Mouse (Mus musculus) thymus, postnatal 25 days (tissue): Measurements from ENCODE around the gene Cers3.

Experiments used
- DNase-seq: peaks from one replicate; pipeline ENCODE4 v3.0.0; 2022

Cers3 gene

DNA sequence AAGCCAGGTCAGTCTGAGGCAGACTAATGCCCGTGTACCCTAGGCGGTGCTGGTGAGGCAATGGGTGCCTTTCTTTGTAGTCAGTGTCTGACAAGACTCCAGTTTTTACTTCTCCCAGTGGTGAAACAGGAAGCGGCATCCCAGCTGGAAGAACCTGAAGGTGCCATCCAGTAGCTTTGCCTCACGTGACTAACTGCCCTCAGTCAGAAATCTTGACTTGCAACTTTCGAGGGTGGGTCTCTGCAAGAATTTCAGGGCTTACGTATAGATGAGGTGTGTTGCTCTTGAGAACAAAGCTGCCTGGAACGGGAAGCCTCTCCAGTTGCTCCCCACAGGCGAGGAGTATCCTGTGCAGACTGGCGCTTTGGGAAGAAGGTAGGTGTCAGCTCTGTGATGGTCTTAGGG lies at the start of gene Cers3:
TSS of gene Cers3 (plus strand) at position 128 of the 405 bp plus-strand sequence.
- no peak for DNase-seq

DNA sequence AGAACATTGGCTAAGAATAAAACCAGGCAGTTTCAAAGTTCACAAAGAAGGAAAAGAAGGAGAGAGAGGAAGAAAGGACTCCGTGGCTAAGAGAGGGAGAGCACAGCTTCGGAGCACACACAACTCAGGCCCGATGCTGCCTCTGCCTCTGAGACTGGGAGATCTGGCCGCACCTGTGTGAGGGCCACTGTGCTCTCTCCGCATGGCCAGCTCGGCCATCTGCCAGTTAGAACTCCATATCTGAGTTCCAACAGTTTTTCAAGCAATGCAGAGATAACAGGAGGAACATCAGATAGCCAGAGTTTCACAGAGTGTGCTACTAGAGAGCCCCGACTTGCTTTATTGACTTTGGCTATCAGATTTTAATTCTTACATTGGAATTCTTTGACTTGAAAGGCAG lies 48.8 kb upstream of the Cers3 start:
- no peak for DNase-seq

DNA sequence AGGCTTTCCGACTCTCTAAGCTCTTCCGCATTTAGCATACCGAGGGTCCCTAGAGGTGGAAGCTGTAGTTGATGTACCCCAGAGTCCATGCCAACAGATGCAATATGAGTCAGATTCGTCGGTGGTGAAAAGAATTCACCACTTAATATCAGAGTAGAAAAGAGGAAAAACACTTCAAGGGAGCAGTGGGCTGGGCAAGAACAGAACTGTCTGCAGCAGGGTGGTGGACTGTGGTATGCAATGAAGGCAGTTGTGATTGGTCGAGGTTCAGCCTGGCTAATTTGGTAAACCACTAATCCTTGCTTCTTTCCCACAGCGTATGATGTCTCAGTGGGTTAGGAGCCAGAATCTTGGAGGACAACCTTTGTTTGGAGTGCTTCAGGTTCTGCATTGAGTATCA lies 40.6 kb upstream of the Cers3 start:
- DNase-seq: no peak

DNA sequence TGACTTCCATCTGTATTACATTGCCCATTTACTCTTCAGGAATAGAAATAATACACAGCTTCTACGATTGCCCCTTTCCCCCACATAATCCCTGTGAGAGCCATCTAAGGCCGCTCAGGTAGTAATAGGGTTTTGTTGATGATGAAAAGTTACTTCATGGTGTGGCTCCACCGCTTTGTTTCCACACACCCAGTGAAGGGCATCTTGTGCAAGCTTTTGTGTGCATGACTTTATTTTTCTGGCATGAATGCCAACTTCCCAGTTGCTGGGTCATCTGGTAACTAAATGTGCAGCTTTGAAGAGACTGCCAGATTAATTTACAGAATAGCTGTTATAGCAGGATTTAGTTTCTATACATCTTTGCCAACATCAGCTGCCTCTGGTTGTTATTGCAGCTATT lies 38.7 kb upstream of the Cers3 start:
- DNase-seq: no peak

DNA sequence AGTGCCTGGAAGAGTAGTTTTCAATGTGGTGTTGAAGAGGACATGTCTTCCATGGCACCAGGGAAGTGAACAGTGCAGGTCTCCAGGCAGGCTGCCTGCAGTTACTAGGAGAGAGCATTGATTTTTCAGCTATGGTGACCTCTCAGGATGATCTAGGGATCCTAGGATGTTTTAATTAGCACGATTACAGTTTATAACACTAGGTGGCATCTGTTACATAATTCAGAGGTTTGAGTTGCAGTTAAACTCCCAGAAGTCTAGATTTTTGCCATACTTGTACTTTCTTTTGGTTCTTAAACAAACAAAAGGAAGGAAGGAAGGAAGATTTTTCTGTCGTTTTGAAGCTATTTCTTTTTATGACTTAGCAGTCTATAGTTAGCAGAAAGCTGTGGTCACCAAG lies 32.1 kb upstream of the Cers3 start:
- no peak for DNase-seq

DNA sequence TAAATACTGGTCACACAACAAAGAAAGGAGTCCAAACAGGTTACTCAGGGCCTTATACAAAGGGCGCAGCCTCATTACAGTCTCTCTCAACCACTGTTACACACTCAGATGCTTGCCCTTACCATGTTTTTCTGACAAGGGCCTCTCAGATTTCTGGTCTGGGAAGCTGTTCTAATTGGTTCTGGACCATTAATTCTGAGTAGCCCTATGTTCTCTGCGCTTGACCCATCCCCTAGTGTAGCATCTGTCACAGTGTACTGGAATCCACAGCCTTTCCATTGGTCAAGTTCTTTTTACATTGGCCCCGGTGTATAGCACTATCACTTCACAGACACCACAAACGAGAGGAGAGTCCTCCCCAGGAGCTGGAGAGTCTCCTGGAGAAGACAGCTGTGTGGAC lies 18.8 kb upstream of the Cers3 start:
- DNase-seq: no peak

DNA sequence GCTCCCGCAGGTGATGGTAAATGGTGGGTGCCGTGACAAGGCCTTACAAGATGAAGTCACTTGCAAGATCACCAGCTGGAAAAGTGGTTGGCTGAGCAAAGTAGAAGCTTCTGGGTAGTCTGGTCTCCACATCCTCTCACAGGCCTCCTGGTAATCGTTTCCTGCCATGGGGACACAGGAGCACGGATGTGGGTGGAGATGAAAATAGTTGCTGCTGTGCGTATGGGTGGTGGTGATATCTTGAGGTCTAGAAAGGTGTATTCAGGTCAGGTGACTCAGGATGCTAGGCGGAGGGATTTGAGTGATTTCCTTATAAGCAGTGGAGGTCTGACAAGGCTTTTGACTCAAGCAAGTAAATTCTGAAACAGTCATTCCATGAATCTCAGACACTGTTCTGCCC lies 18.4 kb upstream of the Cers3 start:
- DNase-seq: peak; percentile 9

DNA sequence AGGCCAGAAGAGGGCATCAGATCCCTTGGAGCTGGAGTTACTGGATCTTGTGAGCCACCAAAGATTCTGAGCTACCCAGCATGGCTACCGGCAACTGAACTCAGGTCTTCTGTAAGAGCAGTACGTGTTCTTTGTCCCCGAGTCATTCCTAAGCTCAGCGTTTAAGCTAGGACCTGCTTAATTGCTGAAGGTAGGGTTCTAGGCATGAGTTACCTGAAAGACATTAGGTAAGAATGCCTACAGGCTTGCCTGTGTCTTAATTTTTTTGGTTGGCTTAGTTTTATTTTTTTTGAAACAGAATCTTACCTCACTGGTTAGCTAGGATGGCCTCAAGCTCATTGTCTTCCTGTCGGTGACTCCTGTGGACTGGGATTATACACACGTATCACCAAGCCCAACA lies 15.2 kb upstream of the Cers3 start:
- no peak for DNase-seq

DNA sequence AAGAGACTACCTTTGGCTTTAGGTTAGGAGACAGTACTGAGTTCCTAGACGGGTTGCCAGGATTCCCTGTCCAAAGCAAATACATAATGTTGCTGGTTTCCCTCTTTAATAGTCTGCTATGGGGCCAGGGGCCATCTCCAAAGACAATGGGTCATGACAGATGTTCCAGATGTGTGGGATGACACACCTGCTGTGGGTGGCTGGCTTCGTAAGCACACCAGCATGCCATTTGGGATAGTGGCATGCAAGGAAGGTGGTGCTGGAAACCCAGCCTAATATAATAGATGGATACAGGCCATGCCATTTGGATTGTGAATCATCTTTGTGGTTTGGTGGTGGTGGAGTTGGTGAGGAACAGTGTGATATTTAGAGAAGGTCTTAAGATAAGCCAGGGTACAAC lies 14.1 kb upstream of the Cers3 start:
- no peak for DNase-seq

DNA sequence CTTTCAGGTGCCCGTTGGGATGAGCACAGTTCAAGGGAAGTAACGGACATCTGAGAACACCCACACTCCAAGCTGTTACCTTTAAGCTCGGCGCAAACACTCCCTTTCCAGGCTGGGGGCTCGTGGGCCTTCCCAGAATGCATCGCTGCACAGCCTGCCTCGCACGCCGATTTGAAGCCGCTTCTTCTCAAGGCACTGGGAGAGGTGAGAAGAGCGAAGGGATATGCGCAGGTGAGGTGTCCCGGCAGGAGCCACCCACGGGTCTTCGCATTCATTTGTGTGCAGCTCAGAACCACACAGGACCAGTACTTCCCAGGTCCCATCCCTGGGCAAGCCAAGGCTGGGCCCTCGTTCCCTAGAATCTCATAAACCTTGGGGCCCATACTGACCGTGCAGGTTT lies 9.9 kb upstream of the Cers3 start:
- DNase-seq: no peak

DNA sequence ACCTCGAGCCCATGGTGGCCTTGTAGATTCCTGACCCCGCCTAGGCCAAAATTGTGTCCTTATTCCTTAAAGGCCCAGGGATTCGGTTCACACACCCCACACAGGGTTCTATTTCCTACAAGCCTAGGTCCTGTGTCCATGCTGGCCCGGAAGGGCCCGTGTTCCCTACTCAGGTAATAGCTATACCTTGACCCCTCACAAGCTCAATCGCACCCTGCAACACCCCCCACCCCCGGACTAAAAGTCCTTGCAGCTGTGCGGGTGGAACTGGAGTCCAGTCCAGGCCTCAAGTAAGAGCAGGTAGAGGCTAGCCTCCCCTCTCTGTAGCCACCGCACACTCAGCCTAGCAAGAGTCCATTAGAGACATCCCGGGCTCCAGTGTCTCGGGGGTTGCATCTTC lies 9.4 kb upstream of the Cers3 start:
- no peak for DNase-seq

DNA sequence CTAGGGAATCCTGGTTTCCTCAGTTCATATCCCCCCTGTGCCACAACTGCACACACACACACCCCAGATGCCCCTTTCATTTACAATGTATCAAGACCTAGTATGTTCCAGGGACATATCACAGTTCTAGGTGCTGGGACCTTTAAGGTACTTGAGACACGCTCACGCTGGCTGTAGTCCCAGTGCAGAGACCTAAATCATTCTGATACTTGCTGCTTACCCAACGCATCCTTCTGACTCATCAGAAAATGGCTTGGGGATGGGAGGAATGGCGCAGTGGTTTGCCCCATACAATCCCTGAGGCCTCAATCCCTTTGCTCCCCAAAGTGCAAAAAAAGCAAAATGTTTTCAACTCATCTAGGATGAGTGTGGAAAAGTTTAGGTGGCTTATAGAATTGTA lies 8.8 kb upstream of the Cers3 start:
- DNase-seq: no peak

DNA sequence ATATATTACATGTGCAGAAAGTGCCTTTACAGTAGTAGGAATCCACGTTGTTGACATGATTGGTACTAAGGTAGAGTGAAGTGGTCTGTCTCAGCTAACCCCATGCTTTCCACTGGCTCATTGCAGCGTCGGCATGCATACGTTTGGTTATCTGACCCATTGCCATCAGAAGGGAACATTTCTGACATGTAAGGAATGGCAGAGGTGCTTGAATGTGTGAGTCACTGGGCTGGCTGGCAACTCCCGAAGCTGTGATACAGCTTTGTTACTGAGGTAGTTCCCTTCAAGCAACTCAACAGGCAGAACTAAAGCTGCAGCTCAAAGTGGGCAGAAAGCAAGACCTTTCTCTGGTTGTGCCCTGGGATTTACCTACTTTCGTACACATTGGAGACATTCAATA lies 8.3 kb upstream of the Cers3 start:
- DNase-seq: no peak

DNA sequence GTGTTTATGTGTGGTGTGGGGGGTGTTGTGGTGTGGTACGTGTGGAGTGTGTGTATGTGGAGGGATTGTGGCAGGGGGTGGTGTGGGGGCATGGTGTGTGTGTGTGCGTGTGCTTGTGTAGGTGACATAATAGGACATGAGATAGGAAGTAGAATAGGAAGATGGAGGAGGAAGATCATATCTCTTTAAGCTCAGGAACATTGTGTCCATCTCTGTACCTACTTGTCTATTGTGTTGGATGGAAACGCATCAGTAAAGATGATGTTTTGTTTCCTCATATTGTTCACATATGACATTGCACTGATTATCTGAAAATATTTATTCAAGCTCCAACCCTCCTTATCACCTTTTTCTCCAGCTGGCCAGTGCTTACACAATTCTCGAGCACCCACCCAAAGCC lies 5.9 kb upstream of the Cers3 start:
- no peak for DNase-seq

DNA sequence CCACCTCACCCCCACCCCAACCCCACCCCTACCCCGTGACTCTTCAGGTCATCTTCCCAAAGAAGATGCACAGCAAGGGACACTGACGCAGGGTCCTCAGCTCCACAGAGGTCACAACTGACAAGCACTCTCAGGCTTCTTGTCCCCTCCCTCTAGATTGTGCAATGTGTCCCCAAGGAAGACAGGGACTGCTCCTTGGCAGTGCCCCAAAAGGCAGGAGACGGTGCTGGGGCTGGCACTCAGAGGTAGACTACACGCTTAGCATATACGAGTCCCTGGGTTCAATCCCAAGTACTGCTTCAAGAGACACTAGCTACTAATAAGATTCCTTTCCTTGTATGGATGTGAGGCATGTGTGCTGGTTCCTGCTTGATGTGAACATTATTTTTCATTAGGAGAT lies 2.3 kb upstream of the Cers3 start:
- DNase-seq: no peak

DNA sequence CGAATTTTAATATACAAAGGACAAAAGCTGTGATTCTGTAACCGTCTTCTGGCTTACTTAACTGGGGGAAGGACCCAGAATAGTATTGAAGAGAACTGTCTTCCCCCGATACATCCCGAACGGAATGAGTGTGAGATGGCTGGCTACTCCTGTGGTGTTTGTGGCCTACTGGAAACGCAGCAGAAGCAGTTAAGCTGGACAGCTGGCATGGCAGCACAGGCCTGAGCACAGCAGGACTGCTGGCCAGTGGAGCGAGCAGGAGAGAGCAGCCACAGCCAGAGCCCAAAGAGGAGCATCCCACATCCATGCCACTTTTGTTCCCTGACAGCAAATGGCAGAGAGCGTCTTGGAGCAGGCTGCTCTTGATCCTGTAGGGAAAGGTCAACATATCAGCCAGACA lies 1.9 kb upstream of the Cers3 start:
- no peak for DNase-seq

DNA sequence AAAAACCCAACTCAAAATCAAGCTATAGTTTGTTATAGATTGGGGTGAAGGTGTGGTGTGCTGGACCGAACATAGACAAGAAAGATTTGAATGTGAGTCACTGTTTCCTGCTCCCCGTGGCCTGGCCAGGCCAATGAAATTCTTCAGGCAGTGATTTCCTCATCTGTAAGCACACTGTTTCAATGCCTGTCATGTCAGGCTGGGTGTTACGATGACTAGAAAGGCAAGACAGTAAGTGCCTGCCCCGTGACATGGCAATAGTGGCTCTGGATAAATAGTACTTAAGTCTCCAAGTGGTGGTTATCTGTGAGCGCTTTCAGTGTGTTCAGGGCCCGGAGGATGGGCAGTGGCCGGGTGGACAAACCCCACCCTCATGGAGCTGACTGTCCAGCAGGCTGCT lies 3.7 kb downstream of the Cers3 start:
- no peak for DNase-seq

DNA sequence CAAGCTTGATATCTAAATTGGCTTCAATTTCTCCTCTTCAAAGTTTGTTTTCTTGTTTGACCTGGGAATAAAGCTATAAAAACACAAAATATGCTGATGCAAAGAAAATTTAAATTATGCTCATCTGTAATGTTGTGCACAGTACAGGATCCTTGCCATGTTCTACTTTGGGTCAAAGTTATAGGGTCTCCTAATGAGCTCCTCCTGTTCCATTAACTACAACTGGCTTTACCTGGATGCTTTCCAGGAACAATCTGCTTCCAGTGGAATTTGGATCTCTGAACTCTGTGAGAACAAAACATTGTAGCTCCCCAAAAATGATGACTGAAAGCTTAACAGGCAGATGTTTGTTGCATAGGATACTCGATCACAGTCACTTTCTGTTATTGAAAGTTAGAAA lies 6.7 kb downstream of the Cers3 start:
- no peak for DNase-seq

DNA sequence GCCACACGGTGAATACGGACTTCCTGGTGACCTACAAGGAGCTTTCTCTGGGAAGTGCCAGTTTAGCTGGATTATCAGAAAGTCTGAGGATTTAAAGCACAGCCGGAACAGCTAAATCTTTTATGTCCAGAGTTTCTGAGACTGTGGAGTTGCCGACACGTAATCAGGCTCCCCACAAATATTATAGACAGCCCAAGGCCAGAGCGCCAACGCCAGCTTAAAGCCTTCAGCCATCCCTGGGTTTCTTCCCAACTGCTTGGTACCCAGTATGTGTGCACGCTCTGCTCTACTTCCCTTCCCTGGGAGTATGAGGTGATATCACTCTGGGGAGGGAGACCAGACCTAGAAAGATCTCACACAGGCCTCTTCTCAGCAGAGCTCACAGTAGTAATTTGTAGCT lies 10.5 kb downstream of the Cers3 start:
- DNase-seq: no peak

DNA sequence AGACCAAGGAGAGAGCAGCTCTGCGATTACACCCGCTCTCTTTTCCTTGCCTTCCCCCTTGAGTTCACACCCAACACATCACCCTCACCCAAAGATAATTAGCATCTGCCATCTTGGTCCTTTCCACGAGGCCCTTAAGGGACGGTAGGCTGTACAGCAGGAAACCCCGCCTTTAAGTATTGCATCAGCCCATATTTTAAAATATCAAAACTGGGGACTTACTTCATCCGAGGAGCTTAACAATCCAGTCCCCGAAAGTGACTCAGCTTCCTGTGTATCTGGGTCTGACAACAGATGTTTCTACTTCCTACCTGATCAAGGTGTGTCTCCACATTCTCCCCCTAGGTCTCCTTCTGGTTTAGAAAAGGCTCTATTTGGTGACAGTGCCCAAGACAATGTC lies 12.3 kb downstream of the Cers3 start:
- no peak for DNase-seq

DNA sequence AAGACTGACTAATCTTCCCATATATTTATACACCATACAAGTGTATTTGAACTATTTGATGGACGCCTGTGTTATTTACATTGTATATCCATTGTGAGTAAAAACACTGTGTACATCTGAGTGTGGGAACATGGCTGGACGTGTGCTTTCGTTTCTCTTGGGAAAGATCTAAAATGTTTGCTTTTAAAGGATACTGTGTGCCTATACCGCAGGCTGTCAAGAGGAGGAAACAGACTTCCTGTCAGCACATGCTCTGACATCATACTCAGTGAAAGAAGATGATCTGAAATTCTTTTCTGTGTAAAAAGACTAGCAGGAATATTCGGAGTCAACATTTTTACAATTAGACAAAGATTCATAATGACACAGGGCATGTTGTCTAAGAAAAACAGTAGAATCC lies 26.6 kb downstream of the Cers3 start:
- no peak for DNase-seq

DNA sequence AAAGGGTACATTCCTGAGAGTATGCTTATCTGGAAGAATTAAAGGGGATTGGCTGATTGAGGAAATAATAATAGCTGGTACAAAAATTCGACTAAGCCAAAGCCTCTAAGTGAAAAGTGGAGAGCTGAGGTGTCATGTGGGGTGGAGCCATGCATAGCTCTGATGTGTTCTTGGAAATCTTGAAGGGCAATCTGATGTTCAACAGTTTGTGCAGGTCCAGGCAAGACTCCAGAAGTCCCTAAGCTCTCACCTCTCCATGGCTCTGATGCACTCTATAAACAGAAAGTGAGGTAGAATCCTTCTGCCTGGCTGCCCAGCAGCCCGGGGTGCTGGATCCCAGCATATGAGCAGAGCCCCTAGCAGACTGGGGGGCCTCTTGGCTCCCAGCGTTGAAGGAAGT lies 27.4 kb downstream of the Cers3 start:
- no peak for DNase-seq

DNA sequence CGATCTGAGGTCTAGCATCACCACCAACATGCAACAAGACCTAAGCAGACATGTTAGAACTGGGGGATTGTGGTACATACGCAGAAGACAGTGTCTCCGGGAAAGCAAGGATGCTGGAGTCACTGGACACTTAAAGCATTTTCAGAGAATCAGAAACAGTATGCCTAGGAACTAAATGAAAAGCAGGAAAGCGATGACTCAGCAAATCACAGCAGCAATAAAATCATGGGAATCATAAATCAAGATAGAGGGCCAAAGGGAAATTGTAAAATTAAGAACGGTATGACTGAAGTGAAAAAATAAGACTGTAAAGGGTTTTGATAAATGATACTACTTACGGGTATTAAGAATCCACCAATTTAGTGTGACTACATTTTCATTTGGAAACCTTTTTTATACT lies 27.9 kb downstream of the Cers3 start:
- DNase-seq: no peak

DNA sequence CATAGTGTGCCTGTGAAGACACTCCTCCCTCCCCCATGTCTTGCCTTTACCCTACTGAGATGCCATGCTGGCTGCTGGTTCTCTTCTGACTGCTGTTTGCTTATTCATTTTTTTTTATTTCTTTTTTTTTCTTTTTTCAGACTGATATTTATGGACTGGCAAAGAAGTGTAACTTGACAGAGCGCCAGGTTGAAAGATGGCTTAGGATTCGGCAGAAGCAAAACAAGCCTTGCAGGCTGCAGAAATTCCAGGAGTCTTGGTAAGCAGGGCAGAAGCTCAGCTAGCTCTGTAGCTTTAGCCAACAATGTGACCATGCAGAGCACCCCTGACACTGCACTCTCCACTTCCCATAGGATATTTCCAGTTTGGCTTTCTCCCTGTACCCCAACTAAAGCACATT lies 36.1 kb downstream of the Cers3 start:
- no peak for DNase-seq

DNA sequence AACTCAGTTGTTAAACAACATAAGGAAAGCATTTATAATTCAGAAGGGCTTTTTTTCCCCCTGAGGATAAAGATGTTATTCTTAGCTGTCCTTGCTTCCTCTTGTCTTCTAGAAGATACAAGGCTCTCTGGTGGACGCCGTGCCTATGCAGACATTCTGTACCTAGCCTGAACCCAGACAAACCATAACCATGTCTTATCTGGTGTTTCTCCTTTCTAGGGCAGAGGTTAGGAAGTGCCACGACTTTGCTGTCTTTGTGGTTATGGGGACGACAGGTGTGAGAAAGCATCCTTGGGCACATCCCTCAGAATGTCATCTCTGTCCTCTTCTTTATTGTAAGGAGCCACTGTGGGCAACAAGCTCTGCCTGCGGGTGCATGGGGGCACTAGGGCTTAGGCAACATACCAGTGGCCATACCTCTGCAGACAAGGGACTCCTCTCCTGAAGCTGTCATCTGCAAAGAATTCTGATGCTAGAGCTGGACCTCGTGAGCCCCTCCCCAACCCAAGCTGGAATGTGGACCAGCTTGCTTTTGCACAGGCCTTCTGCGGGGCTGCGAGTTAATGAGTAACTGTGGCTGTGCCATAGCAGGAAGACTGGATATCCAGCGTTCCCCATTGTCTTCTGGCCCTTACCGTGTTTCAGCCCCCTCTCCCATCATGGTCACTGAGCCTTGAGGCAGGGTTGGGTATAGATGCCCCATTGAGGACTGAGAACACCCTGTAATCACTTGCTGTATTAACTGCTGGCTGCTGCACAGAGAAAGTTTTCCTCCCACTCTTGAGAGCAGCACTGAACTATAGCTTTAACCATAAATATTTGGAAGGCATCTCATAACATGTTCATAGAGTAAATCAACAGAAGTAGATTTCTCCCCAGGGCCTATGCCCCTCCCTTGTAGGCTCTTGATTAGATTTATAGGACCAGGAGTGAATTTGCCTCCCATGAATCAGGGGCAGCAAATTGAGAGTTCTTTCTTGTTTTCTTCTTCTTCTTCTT lies 36.9 kb downstream of the Cers3 start:
- no peak for DNase-seq
